Mouse (Mus musculus): ENCODE measurements around the gene Slco1b2. TPM values are rescaled to one million over a fixed set of nuclear protein-coding genes. Genes with fewer than 3 reads are reported as not detected.

Slco1b2 gene
- not detected for polyA plus RNA-seq (2017; shearing (Covaris generic))

GRCm38 (mm10) chr6:141629291-141629690 lies at the start of gene Slco1b2:
Gene Slco1b2, plus strand, starts transcription at chr6:141629518.

Other genes starting within 250 kb of the Slco1b2 start
- gene Slco1c1, start 105.2 kb upstream of the Slco1b2 start, polyA plus RNA-seq (2017; shearing (Covaris generic)) = 0.50 TPM
- not detected for gene Gm5724, start 144.3 kb downstream of the Slco1b2 start, polyA plus RNA-seq (2017; shearing (Covaris generic))
- gene Slco1a4, start 226.7 kb downstream of the Slco1b2 start, polyA plus RNA-seq (2017; shearing (Covaris generic)) = 0.38 TPM

Measured in effector memory CD4-positive, alpha-beta T cell, adult 7 months (primary cell).